8 mouse cellular contexts compared by ENCODE assay signal in the genomic region with DNA sequence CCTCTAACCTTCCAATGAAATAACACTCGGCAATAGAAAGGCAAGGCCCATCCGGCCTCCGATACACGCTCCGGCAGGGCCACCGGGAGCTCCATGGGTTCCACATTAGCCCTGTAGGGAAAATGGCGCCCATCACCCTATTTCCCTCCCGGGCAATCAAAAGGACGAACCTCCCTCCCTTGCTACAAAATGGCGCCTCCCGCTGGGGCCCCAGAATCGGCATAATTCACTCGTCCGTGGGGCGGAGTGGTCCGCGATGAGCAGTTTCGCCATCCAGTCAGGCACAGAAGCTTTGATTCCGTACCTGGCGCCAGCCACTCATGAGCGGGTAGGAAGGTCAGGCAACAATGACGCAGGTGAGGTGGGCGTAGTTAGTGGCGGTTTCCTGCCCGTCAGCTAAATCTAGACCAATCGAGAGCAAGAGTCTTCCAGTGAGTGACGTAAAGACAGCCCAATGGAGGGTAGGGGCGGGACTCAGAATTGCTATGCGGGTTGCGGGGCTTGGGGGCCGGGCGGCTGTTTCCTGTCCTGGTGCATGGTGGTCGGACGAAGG. TPM values are rescaled to one million over a fixed set of nuclear protein-coding genes. Genes with fewer than 3 reads are reported as not detected.
DNase-seq lines count a peak whose midpoint lies in the region; ATAC-seq lines count a peak whose summit lies in the region.

A gene (plus strand): TSS at position 19 of the 553 bp plus-strand sequence.

- ATAC-seq in megakaryocyte progenitor cell, adult 5-6 weeks (replicated peaks; ENCODE audit: poor library complexity): peak; percentile 84

- peak; percentile 99 for DNase-seq in adipocyte (ENCODE audit: low spot score)
- DNase-seq in embryo, embryonic 10 days (ENCODE audit: low spot score): peak; percentile 100
- peak; percentile 99 for DNase-seq in gastrocnemius, postnatal 10 days
- DNase-seq in induced T-regulatory cell, adult 2 months (ENCODE audit: low read depth): peak; percentile 100
- DNase-seq in left cerebral cortex, adult 9 months (ENCODE audit: low spot score in 2 of 2): peak; percentile 100
- peak; percentile 100 for DNase-seq in right cerebral cortex, postnatal 14 days
- DNase-seq in urinary bladder, postnatal 36 days (ENCODE audit: low spot score in 2 of 2): peak; percentile 100

RNA-seq across cellular contexts. Expression of the gene that starts here (rescaled TPM):
- total RNA-seq in gastrocnemius, postnatal 10 days (2021): 1 to 10 TPM; 7.4 to 7.8 TPM
- 20.8 and 28.5 TPM in 2 replicates for total RNA-seq in megakaryocyte progenitor cell, adult 5-6 weeks (2015)
- total RNA-seq in megakaryocyte progenitor cell, adult 5-6 weeks (2017): 29.6 and 36.6 TPM in 2 replicates

Comparison
In these comparisons a context has a peak if more than half of its experiments do, and no peak if none do; other contexts are left out.
1. Peak in every context shown above with its lines: DNase-seq and ATAC-seq.